Mouse (Mus musculus): ENCODE results near the gene Mns1.

GRCm38 (mm10) chr9:72434876-72435275, 2.9 kb upstream of the Mns1 start:
- TF ChIP-seq POLR2A (IDR thresholded peaks at IDR 0.05; ENCODE audit: low read depth, low read length), result no peak
- TF ChIP-seq CTCF (IDR thresholded peaks at IDR 0.05; ENCODE audit: borderline replicate concordance, insufficient read depth, low read length), result no peak
